Mouse (Mus musculus) left cerebral cortex, postnatal 14 days (tissue): ENCODE data around the gene Flot2. TPM values are rescaled to one million over a fixed set of nuclear protein-coding genes. Genes with fewer than 3 reads are reported as not detected.
"Not testable (repeated sequence)": the region's sequence is repeated elsewhere in the genome, so short reads cannot be mapped to it uniquely, and the experiment has no call there.

Source experiments
- DNase-seq, 2 experiments: peaks; one replicate each; pipeline ENCODE4 v3.0.0; 2021 to 2022; ENCODE audit warnings: low spot score in 2 of 2, mixed read lengths in 1 of 2
- intact Hi-C: fragments of 180-260 bp; cut with DNase I; formaldehyde crosslinking; loops from one replicate; pipeline ENCODE4 v1.15.1; 2025
- long read RNA-seq, 2 experiments: library from polyadenylated mRNA; stranded (forward); transcript quantifications; one replicate each; pipeline ENCODE4 v2.0.0; 2021
- total RNA-seq, 2 experiments: library from RNA; stranded (reverse); gene quantifications; 2 replicates each; pipeline ENCODE4 v1.2.3; 2021

The Flot2 gene
- total RNA-seq, result 100 to 1,000 TPM; 118 to 121 TPM
- long read RNA-seq, experiment 1, transcript Flot2-201 (11 exons, 2,621 nt), result major isoform, 207 of 391 reads
- long read RNA-seq, experiment 1, transcript Flot2-202 (11 exons, 2,568 nt), result minor isoform, 77 of 391 reads
- long read RNA-seq, experiment 1, transcript Flot2-205 (12 exons, 2,712 nt), result minor isoform, 20 of 391 reads
- long read RNA-seq, experiment 1, partial matches to known transcripts, result 25 of 391 reads
- long read RNA-seq, experiment 1, other reads (novel, unspliced or antisense), result 62 of 391 reads
- long read RNA-seq, experiment 2, transcript Flot2-205 (12 exons, 2,712 nt), result minor isoform, 8 of 379 reads
- long read RNA-seq, experiment 2, transcript Flot2-201 (11 exons, 2,621 nt), result major isoform, 212 of 379 reads
- long read RNA-seq, experiment 2, transcript Flot2-202 (11 exons, 2,568 nt), result minor isoform, 64 of 379 reads
- long read RNA-seq, experiment 2, partial matches to known transcripts, result 42 of 379 reads
- long read RNA-seq, experiment 2, other reads (novel, unspliced or antisense), result 53 of 379 reads

- intact Hi-C loops, result loop anchor here (5.0 kb wide), 1 partner anchor 139 kb away; the partner anchor contains the start of genes Nek8 and Tlcd1
- DNase-seq, result peak; percentile 30 to 44
Measured at GRCm38 (mm10) chr11:78037831-78038752, at the start of gene Flot2. Gene Flot2, plus strand, starts transcription at chr11:78037931.

- DNase-seq, result no peak
- intact Hi-C loops, result no loop called here
Measured at GRCm38 (mm10) chr11:77989071-77989690, 48.5 kb upstream of the Flot2 start.

- intact Hi-C loops, result no loop called here
- no peak for DNase-seq
Measured at GRCm38 (mm10) chr11:77995556-77995955, 42.2 kb upstream of the Flot2 start.

GRCm38 (mm10) chr11:78006446-78006845 is 31.3 kb upstream of the Flot2 start:
- no peak for DNase-seq
- intact Hi-C loops, result no loop called here

- intact Hi-C loops, result no loop called here
Measured at GRCm38 (mm10) chr11:78019676-78020075, 18.1 kb upstream of the Flot2 start.

GRCm38 (mm10) chr11:78023607-78024006 is 14.1 kb upstream of the Flot2 start:
- intact Hi-C loops, result no loop called here
- DNase-seq, result peak in 1 of 2 experiments; percentile 69

More at GRCm38 (mm10) chr11:78019676-78020075, 18.1 kb upstream of the Flot2 start:
- peak; percentile 77 to 85 for DNase-seq

GRCm38 (mm10) chr11:78029240-78029639 is 8.5 kb upstream of the Flot2 start:
- DNase-seq, result no peak
- intact Hi-C loops, result loop anchor here (5.0 kb wide), 1 partner anchor 37 kb away; no protein-coding TSS in a partner anchor

GRCm38 (mm10) chr11:78030600-78030999 is 7.1 kb upstream of the Flot2 start:
- intact Hi-C loops, result no loop called here
- DNase-seq, result no peak

GRCm38 (mm10) chr11:78031389-78031788 is 6.3 kb upstream of the Flot2 start:
- intact Hi-C loops, result no loop called here
- no peak for DNase-seq

GRCm38 (mm10) chr11:78031947-78032808 is 5.6 kb upstream of the Flot2 start, which contains the start of gene Dhrs13:
Gene Dhrs13, plus strand, starts transcription at chr11:78032280.
- intact Hi-C loops, result no loop called here
- DNase-seq, result peak; percentile 91 to 92

GRCm38 (mm10) chr11:78032809-78033195 is 4.9 kb upstream of the Flot2 start:
- intact Hi-C loops, result no loop called here

GRCm38 (mm10) chr11:78033931-78034617 is 3.7 kb upstream of the Flot2 start:
- DNase-seq, result no peak
- intact Hi-C loops, result no loop called here

More at GRCm38 (mm10) chr11:78032809-78033195, 4.9 kb upstream of the Flot2 start:
- peak in 1 of 2 experiments; percentile 42 for DNase-seq

- intact Hi-C loops, result loop anchor here (5.0 kb wide), 1 partner anchor 141 kb away; the partner anchor contains the start of genes Nek8 and Tlcd1
- DNase-seq, result no peak
Measured at GRCm38 (mm10) chr11:78036791-78037190, 940 bp upstream of the Flot2 start.

- no peak for DNase-seq
- intact Hi-C loops, result no loop called here
Measured at GRCm38 (mm10) chr11:78040878-78041277, 3.1 kb downstream of the Flot2 start.

- DNase-seq, intact Hi-C loops: not testable (repeated sequence)
Measured at GRCm38 (mm10) chr11:78042290-78042870, 4.6 kb downstream of the Flot2 start.

- peak; percentile 55 for DNase-seq
- intact Hi-C loops, result no loop called here
Measured at GRCm38 (mm10) chr11:78044758-78045251, 7.1 kb downstream of the Flot2 start.

GRCm38 (mm10) chr11:78048637-78049036 is 10.9 kb downstream of the Flot2 start:
- intact Hi-C loops, result not testable (repeated sequence)

More at GRCm38 (mm10) chr11:78048637-78049036, 10.9 kb downstream of the Flot2 start:
- not testable (repeated sequence) for DNase-seq
